Comparison of ENCODE assay signal across 12 mouse cellular contexts in the genomic region with DNA sequence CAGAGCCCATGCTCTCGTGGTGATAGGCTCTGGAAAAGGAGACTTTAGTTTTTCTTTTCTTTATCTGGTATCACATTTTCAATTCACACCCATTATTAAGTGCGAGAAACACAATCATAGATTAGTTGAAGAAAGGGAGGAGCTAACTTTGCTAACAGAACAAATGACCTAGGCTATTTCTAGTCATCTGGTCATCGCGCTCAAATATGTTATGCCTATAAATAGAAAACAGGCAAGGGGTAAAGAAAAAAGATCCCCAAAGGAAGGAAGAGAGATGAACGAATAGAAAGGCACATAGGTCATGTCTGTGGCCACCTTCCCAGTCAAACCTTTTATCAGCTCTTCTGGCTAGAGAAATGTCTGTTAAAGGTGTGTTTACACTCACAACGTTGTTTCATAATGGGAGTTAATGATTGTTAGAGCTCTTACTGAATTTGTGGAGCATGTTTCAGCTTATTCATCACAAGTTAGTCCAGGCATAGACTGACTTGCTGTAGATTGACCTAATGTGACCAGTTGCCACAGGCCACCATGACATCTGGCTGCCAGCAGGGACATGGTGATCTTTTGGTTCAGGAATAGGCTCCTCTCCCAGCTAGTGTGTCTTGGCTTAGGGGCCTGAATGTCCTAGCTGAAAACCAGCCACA.
A peak's percentile ranks its signal among the peaks of the same experiment; 100 is the strongest.
DNase-seq lines count a peak whose midpoint lies in the region; ATAC-seq and TF ChIP-seq lines count a peak whose summit lies in the region.
"Had no signal": no experiment of that assay in that cellular context is flagged by ENCODE, and none has a peak within 500 bp of the region (broad histone marks: within the 10 kb centered on the region; RNA-seq: fewer than 3 reads in every experiment).

No protein-coding gene starts in this region.

- no peak for TF ChIP-seq CTCF in small intestine, adult 2 months (IDR thresholded peaks at IDR 0.05; ENCODE audit: extremely low read depth, insufficient read length, insufficient replicate concordance, low read depth, low read length)

- H3K9me3 ChIP-seq in kidney, embryonic 16.5 days (ENCODE audit: low read length) = no peaks in the 10 kb centered on the region
- H3K9me3 ChIP-seq in heart, embryonic 12.5 days (replicated peaks) = no peaks in the 10 kb centered on the region
- H3K9me3 ChIP-seq: forebrain, embryonic 15.5 days; hindbrain, embryonic 10.5 days; midbrain, embryonic 10.5 days had no signal

- ATAC-seq in kidney, embryonic 16.5 days (ENCODE audit: low FRiP score, low TSS enrichment) = no peak
- no peak for ATAC-seq in heart, embryonic 12.5 days (ENCODE audit: insufficient number of reproducible peaks, low FRiP score)

- H3K4me2 ChIP-seq in kidney, embryonic 16.5 days (replicated peaks; ENCODE audit: low read depth, low read length) = no peak overlapping the region
- H3K4me2 ChIP-seq in heart, embryonic 12.5 days = no peak overlapping the region
- H3K4me2 ChIP-seq: forebrain, embryonic 15.5 days had no signal

- H3K27me3 ChIP-seq in kidney, embryonic 16.5 days (ENCODE audit: insufficient read depth, low read length) = no peaks in the 10 kb centered on the region
- no peaks in the 10 kb centered on the region for H3K27me3 ChIP-seq in heart, embryonic 12.5 days (replicated peaks)
- no peaks in the 10 kb centered on the region for H3K27me3 ChIP-seq in small intestine, adult 2 months (ENCODE audit: control insufficient read depth, insufficient read depth, low read length)
- H3K27me3 ChIP-seq: forebrain, embryonic 15.5 days had no signal

- WGBS in kidney, embryonic 16.5 days = 70% methylated on average over 6 of the region's 6 CpGs
- 35% methylated on average over 6 of the region's 6 CpGs for WGBS in heart, embryonic 12.5 days
- 22% methylated on average over 6 of the region's 6 CpGs for WGBS in small intestine, adult 2 months

- H3K36me3 ChIP-seq in kidney, embryonic 16.5 days (ENCODE audit: insufficient read depth, low read length) = no peaks in the 10 kb centered on the region
- H3K36me3 ChIP-seq in heart, embryonic 12.5 days = no peaks in the 10 kb centered on the region
- H3K36me3 ChIP-seq in small intestine, adult 2 months (ENCODE audit: control insufficient read depth, insufficient read depth, low read length) = no peaks in the 10 kb centered on the region
- H3K36me3 ChIP-seq: forebrain, embryonic 15.5 days; hindbrain, embryonic 10.5 days; midbrain, embryonic 10.5 days had no signal

- H3K4me1 ChIP-seq in kidney, embryonic 16.5 days (ENCODE audit: insufficient read depth, low read length) = peaks cover 9% of the 10 kb centered on the region; the same call in 1 of the 2 replicates
- peaks cover 25% of the 10 kb centered on the region for H3K4me1 ChIP-seq in heart, embryonic 12.5 days (replicated peaks)
- H3K4me1 ChIP-seq in small intestine, adult 2 months (ENCODE audit: control insufficient read depth, insufficient read depth, insufficient read length, low read length) = peaks cover 25% of the 10 kb centered on the region; the same call in 1 of the 2 replicates

- no peak overlapping the region for H3K9ac ChIP-seq in kidney, embryonic 16.5 days (replicated peaks; ENCODE audit: low read length)
- no peak overlapping the region for H3K9ac ChIP-seq in heart, embryonic 12.5 days
- H3K9ac ChIP-seq: forebrain, embryonic 15.5 days had no signal

- no peak for TF ChIP-seq POLR2A in small intestine, adult 2 months (IDR thresholded peaks at IDR 0.05; ENCODE audit: low read depth, low read length)

- H3K4me3 ChIP-seq in kidney, embryonic 16.5 days (ENCODE audit: low read length) = no peak overlapping the region
- no peak overlapping the region for H3K4me3 ChIP-seq in heart, embryonic 12.5 days
- H3K4me3 ChIP-seq in small intestine, adult 2 months (ENCODE audit: low read depth, low read length) = no peak overlapping the region
- H3K4me3 ChIP-seq: forebrain, embryonic 15.5 days; hindbrain, embryonic 10.5 days; layer of hippocampus, adult 2 months; midbrain, embryonic 10.5 days had no signal

- H3K27ac ChIP-seq in kidney, embryonic 16.5 days (ENCODE audit: low read length) = no peak overlapping the region
- peak overlapping the region; percentile 57; the same call in 1 of the 2 replicates for H3K27ac ChIP-seq in heart, embryonic 12.5 days (ENCODE audit: poor library complexity, severe bottlenecking)
- peak overlapping the region; percentile 84 for H3K27ac ChIP-seq in small intestine, adult 2 months (ENCODE audit: insufficient read depth, low read depth, low read length)
- H3K27ac ChIP-seq: forebrain, embryonic 15.5 days; hindbrain, embryonic 10.5 days; layer of hippocampus, adult 2 months; midbrain, embryonic 10.5 days had no signal

- peak; percentile 17 to 33 for DNase-seq in kidney, postnatal 36 days
- DNase-seq in heart, postnatal 36 days = peak; percentile 21 to 25
- no peak for DNase-seq in right cerebral cortex, postnatal 36 days (ENCODE audit: low spot score in 2 of 2)
- DNase-seq in cerebellum, postnatal 10 days = no peak
- DNase-seq: adrenal gland, postnatal 25 days had no signal

- intact Hi-C loops in heart, postnatal 36 days (cut with DNase I) = loop anchor here (10.0 kb wide), 1 partner anchor 439 kb away; no protein-coding TSS in a partner anchor

Comparison
In these comparisons a context has a peak if more than half of its experiments do, and no peak if none do; other contexts are left out.
1. DNase-seq: peak in kidney, postnatal 36 days (2 of 2) and heart, postnatal 36 days (2 of 2); none in right cerebral cortex, postnatal 36 days (0 of 2) and cerebellum, postnatal 10 days (0 of 2).